Mouse (Mus musculus) myocyte (in vitro differentiated cells): ENCODE data around the gene Bckdk. TPM values are rescaled to one million over a fixed set of nuclear protein-coding genes. Genes with fewer than 3 reads are reported as not detected.

Source experiments
- H3K27me3 ChIP-seq: one replicate; pipeline ENCODE4 v1.6.1; 2011; ENCODE audit not compliant: control insufficient read depth, insufficient read depth, insufficient read length
- H3K36me3 ChIP-seq: one replicate; pipeline ENCODE4 v1.6.1; 2011; ENCODE audit not compliant: control insufficient read depth, insufficient read depth
- H3K4me2 ChIP-seq: one replicate; pipeline ENCODE4 v1.6.1; 2011; ENCODE audit warnings: low read depth, control low read depth
- H3K4me3 ChIP-seq: one replicate; pipeline ENCODE4 v1.5.1; 2011; ENCODE audit warnings: mild to moderate bottlenecking, control low read depth, moderate library complexity
- H3K79me2 ChIP-seq: one replicate; pipeline ENCODE4 v1.6.1; 2011; ENCODE audit not compliant: control insufficient read depth, insufficient read depth
- H3ac ChIP-seq: one replicate; pipeline ENCODE4 v1.6.1; 2011; ENCODE audit not compliant: control insufficient read depth, insufficient read length
- CEBPB ChIP-seq: IDR thresholded peaks from 2 replicates; pipeline ENCODE4 v1.6.1; 2011; ENCODE audit warnings: mild to moderate bottlenecking, moderate library complexity; ENCODE audit not compliant: poor library complexity, insufficient read depth, severe bottlenecking
- E2F4 ChIP-seq: IDR thresholded peaks from one replicate; pipeline ENCODE4 v1.6.1; 2011; ENCODE audit warnings: mild to moderate bottlenecking, control low read depth, moderate library complexity; ENCODE audit not compliant: insufficient read depth
- MAX ChIP-seq: IDR thresholded peaks from one replicate; pipeline ENCODE4 v1.6.1; 2011; ENCODE audit warnings: low read depth, mild to moderate bottlenecking, control low read depth
- MYOD1 ChIP-seq, 3 experiments: IDR thresholded peaks; one replicate each; pipeline ENCODE4 v1.6.1; 2011; ENCODE audit warnings: control low read depth in 2 of 3, low read depth in 2 of 3, mild to moderate bottlenecking in 2 of 3, moderate library complexity in 1 of 3; ENCODE audit not compliant: insufficient read length in 2 of 3, control insufficient read depth in 1 of 3
- MYOG ChIP-seq, 3 experiments: IDR thresholded peaks; one replicate each; pipeline ENCODE4 v1.6.1; 2011; ENCODE audit warnings: control low read depth in 2 of 3, low read depth in 2 of 3, mild to moderate bottlenecking in 2 of 3; ENCODE audit not compliant: insufficient read length in 2 of 3, control insufficient read depth in 1 of 3, insufficient read depth in 1 of 3
- POLR2A ChIP-seq: IDR thresholded peaks from one replicate; pipeline ENCODE4 v1.6.1; 2011; ENCODE audit warnings: low read depth, mild to moderate bottlenecking, control low read depth, moderate library complexity; ENCODE audit not compliant: insufficient read length
- POLR2AphosphoS2 ChIP-seq: IDR thresholded peaks from one replicate; pipeline ENCODE4 v1.6.1; 2011; ENCODE audit warnings: low read depth, control low read depth; ENCODE audit not compliant: insufficient read length
- REST ChIP-seq: IDR thresholded peaks from one replicate; pipeline ENCODE4 v1.6.1; 2011; ENCODE audit warnings: mild to moderate bottlenecking, control low read depth, moderate library complexity; ENCODE audit not compliant: insufficient read depth, insufficient read length
- SRF ChIP-seq: IDR thresholded peaks from one replicate; pipeline ENCODE4 v1.6.1; 2011; ENCODE audit warnings: low read depth; ENCODE audit not compliant: control insufficient read depth, insufficient read length
- TCF12 ChIP-seq: IDR thresholded peaks from one replicate; pipeline ENCODE4 v1.6.1; 2011; ENCODE audit warnings: mild to moderate bottlenecking, control low read depth; ENCODE audit not compliant: poor library complexity, insufficient read depth, severe bottlenecking
- TCF3 ChIP-seq: IDR thresholded peaks from one replicate; pipeline ENCODE4 v1.6.1; 2011; ENCODE audit warnings: low read depth, control low read depth; ENCODE audit not compliant: insufficient read length
- USF1 ChIP-seq: IDR thresholded peaks from one replicate; pipeline ENCODE4 v1.6.1; 2011; ENCODE audit warnings: low read depth, mild to moderate bottlenecking, control low read depth, moderate library complexity
- polyA plus RNA-seq: library from polyadenylated mRNA; unstranded; fragments of >200 nt; fragmentation: generic; extraction: Trizol; gene quantifications from one replicate; pipeline ENCODE4 v1.2.1, GENCODE M21; 2012; ENCODE audit warnings: missing spikeins

Gene Bckdk
- polyA plus RNA-seq, 1 experiment = 53.2 TPM

- H3K4me2 ChIP-seq = peak overlapping the region; percentile 55
- no peak overlapping the region for H3K4me3 ChIP-seq
- no peaks in the 10 kb centered on the region for H3K36me3 ChIP-seq
- H3ac ChIP-seq = no peak overlapping the region
- no peaks in the 10 kb centered on the region for H3K27me3 ChIP-seq
- TF ChIP-seq TCF12 (no peak), USF1 (peak; percentile 91), MYOG (IDR thresholded peaks at IDR 0.05; ENCODE audit: control insufficient read depth in 1 of 3, insufficient read depth in 1 of 3, insufficient read length in 2 of 3, low read depth in 2 of 3) (no peak), TCF3 (no peak), SRF (no peak), POLR2AphosphoS2 (no peak), MYOD1 (IDR thresholded peaks at IDR 0.05; ENCODE audit: control insufficient read depth in 1 of 3, insufficient read length in 2 of 3, low read depth in 2 of 3) (peak in 2 of 3 experiments; percentile 4 to 11)
- no peaks in the 10 kb centered on the region for H3K79me2 ChIP-seq
Observed at GRCm38 (mm10) chr7:127931351-127932135, 27.7 kb downstream of the Bckdk start.

- Histone ChIP-seq H3K27me3 (no peaks in the 10 kb centered on the region), H3K4me3 (no peak overlapping the region), H3K4me2 (peak overlapping the region; percentile 55), H3K36me3 (no peaks in the 10 kb centered on the region), H3K79me2 (no peaks in the 10 kb centered on the region), H3ac (no peak overlapping the region)
- TF ChIP-seq REST (no peak), SRF (no peak), MYOG (IDR thresholded peaks at IDR 0.05; ENCODE audit: control insufficient read depth in 1 of 3, insufficient read depth in 1 of 3, insufficient read length in 2 of 3, low read depth in 2 of 3) (peak; percentile 75 to 98 (median 86)), POLR2A (no peak), POLR2AphosphoS2 (no peak), CEBPB (no peak), TCF12 (peak; percentile 81), USF1 (peak; percentile 27), E2F4 (no peak), MAX (peak; percentile 53), TCF3 (peak; percentile 68), MYOD1 (IDR thresholded peaks at IDR 0.05; ENCODE audit: control insufficient read depth in 1 of 3, insufficient read length in 2 of 3, low read depth in 2 of 3) (peak; percentile 41 to 98 (median 91))
Observed at GRCm38 (mm10) chr7:127932273-127933031, 28.6 kb downstream of the Bckdk start.

GRCm38 (mm10) chr7:127934075-127934474, 30.2 kb downstream of the Bckdk start:
- no peak overlapping the region for H3ac ChIP-seq
- peak overlapping the region; percentile 27 for H3K4me3 ChIP-seq
- no peak overlapping the region for H3K4me2 ChIP-seq
- no peaks in the 10 kb centered on the region for H3K79me2 ChIP-seq
- no peaks in the 10 kb centered on the region for H3K27me3 ChIP-seq
- TF ChIP-seq MYOD1 (IDR thresholded peaks at IDR 0.05; ENCODE audit: control insufficient read depth in 1 of 3, insufficient read length in 2 of 3, low read depth in 2 of 3) (no peak), MYOG (IDR thresholded peaks at IDR 0.05; ENCODE audit: control insufficient read depth in 1 of 3, insufficient read depth in 1 of 3, insufficient read length in 2 of 3, low read depth in 2 of 3) (no peak), USF1 (no peak), REST (no peak), TCF3 (no peak), POLR2AphosphoS2 (no peak), E2F4 (no peak), POLR2A (no peak), MAX (no peak), SRF (no peak), TCF12 (no peak), CEBPB (no peak)
- no peaks in the 10 kb centered on the region for H3K36me3 ChIP-seq

GRCm38 (mm10) chr7:127935028-127935722, 31.3 kb downstream of the Bckdk start:
- TF ChIP-seq SRF (no peak), MYOG (IDR thresholded peaks at IDR 0.05; ENCODE audit: control insufficient read depth in 1 of 3, insufficient read depth in 1 of 3, insufficient read length in 2 of 3, low read depth in 2 of 3) (peak; percentile 63 to 93 (median 92)), TCF12 (no peak), USF1 (no peak), POLR2A (peak; percentile 62), MAX (no peak), REST (no peak), E2F4 (no peak), CEBPB (no peak), MYOD1 (IDR thresholded peaks at IDR 0.05; ENCODE audit: control insufficient read depth in 1 of 3, insufficient read length in 2 of 3, low read depth in 2 of 3) (peak in 2 of 3 experiments; percentile 92 to 93), POLR2AphosphoS2 (no peak), TCF3 (peak; percentile 64)
- Histone ChIP-seq H3K27me3 (no peaks in the 10 kb centered on the region), H3K79me2 (no peaks in the 10 kb centered on the region)

More at GRCm38 (mm10) chr7:127935028-127935722, 31.3 kb downstream of the Bckdk start:
- peak overlapping the region; percentile 53 for H3ac ChIP-seq
- no peaks in the 10 kb centered on the region for H3K36me3 ChIP-seq
- H3K4me2 ChIP-seq = peak overlapping the region; percentile 93
- peak overlapping the region; percentile 27 for H3K4me3 ChIP-seq
